Comparison of ENCODE assay signal across 13 mouse cellular contexts in genomic region chr7:61878095-61878494, GRCm38 (mm10).
DNase-seq lines count a peak whose midpoint lies in the region; ATAC-seq lines count a peak whose summit lies in the region.
"Had no signal": no experiment of that assay in that cellular context is flagged by ENCODE, and none has a peak within 500 bp of the region (broad histone marks: within the 10 kb centered on the region; RNA-seq: fewer than 3 reads in every experiment).

No protein-coding gene starts in this region.

- no peak overlapping the region for H3K4me2 ChIP-seq in neural tube, embryonic 12.5 days (replicated peaks)
- H3K4me2 ChIP-seq in hindbrain, embryonic 12.5 days (replicated peaks), result no peak overlapping the region
- peak overlapping the region; percentile 26; the same call in 1 of the 2 replicates for H3K4me2 ChIP-seq in midbrain, embryonic 16.5 days (ENCODE audit: low read length)
- H3K4me2 ChIP-seq: heart, embryonic 12.5 days; intestine, embryonic 15.5 days; liver, embryonic 15.5 days had no signal

- no peaks in the 10 kb centered on the region for H3K36me3 ChIP-seq in neural tube, embryonic 12.5 days
- H3K36me3 ChIP-seq in hindbrain, embryonic 12.5 days, result no peaks in the 10 kb centered on the region
- H3K36me3 ChIP-seq in midbrain, embryonic 16.5 days (ENCODE audit: control insufficient read depth, insufficient read depth, low read length), result no peaks in the 10 kb centered on the region
- H3K36me3 ChIP-seq: heart, embryonic 12.5 days; intestine, embryonic 15.5 days; liver, embryonic 15.5 days had no signal

- H3K27me3 ChIP-seq in neural tube, embryonic 12.5 days (replicated peaks), result no peaks in the 10 kb centered on the region
- H3K27me3 ChIP-seq in hindbrain, embryonic 12.5 days, result no peaks in the 10 kb centered on the region
- no peaks in the 10 kb centered on the region for H3K27me3 ChIP-seq in midbrain, embryonic 16.5 days (ENCODE audit: control insufficient read depth, insufficient read depth, low read depth, low read length)
- H3K27me3 ChIP-seq: heart, embryonic 12.5 days; intestine, embryonic 15.5 days; liver, embryonic 15.5 days had no signal

- H3K27ac ChIP-seq in neural tube, embryonic 12.5 days, result no peak overlapping the region
- 0 out of 2 replicates have a peak overlapping the region, but pooled peaks have one; percentile 85 for H3K27ac ChIP-seq in hindbrain, embryonic 12.5 days
- H3K27ac ChIP-seq in midbrain, embryonic 16.5 days (ENCODE audit: low read length), result peak overlapping the region; percentile 86
- H3K27ac ChIP-seq: intestine, embryonic 15.5 days; liver, embryonic 15.5 days had no signal

- H3K4me1 ChIP-seq in neural tube, embryonic 12.5 days, result no peaks in the 10 kb centered on the region
- H3K4me1 ChIP-seq in hindbrain, embryonic 12.5 days, result 0 out of 2 replicates have a peak, but pooled peaks cover 3% of the 10 kb centered on the region
- H3K4me1 ChIP-seq in midbrain, embryonic 16.5 days (ENCODE audit: control insufficient read depth, insufficient read depth, low read length), result peaks cover 6% of the 10 kb centered on the region; the same call in 1 of the 2 replicates
- H3K4me1 ChIP-seq: heart, embryonic 12.5 days; intestine, embryonic 15.5 days; liver, embryonic 15.5 days had no signal

- H3K4me3 ChIP-seq in neural tube, embryonic 12.5 days, result no peak overlapping the region
- H3K4me3 ChIP-seq in hindbrain, embryonic 12.5 days, result no peak overlapping the region
- no peak overlapping the region for H3K4me3 ChIP-seq in midbrain, embryonic 16.5 days (ENCODE audit: low read depth, low read length)
- H3K4me3 ChIP-seq: heart, embryonic 12.5 days; intestine, embryonic 15.5 days; liver, embryonic 15.5 days had no signal

- no peak for DNase-seq in neural tube, embryonic 10.5 days (ENCODE audit: extremely low spot score, low spot score)
- DNase-seq in spleen, postnatal 10 days (ENCODE audit: low spot score in 2 of 2), result no peak
- no peak for DNase-seq in embryo, embryonic 10 days (ENCODE audit: low spot score)
- no peak for DNase-seq in urinary bladder, adult 2 months (ENCODE audit: low spot score)
- DNase-seq: gastrocnemius, postnatal 36 days; thymus, postnatal 14 days had no signal

- WGBS in neural tube, embryonic 12.5 days, result 61% methylated on average over 2 of the region's 2 CpGs
- WGBS in hindbrain, embryonic 12.5 days, result 54% methylated on average over 2 of the region's 2 CpGs
- 38% methylated on average over 2 of the region's 2 CpGs for WGBS in midbrain, embryonic 16.5 days

- ATAC-seq in neural tube, embryonic 12.5 days (ENCODE audit: low FRiP score, low read depth), result peak; percentile 32
- peak; percentile 52 for ATAC-seq in hindbrain, embryonic 12.5 days (ENCODE audit: low FRiP score)
- ATAC-seq in midbrain, embryonic 16.5 days, result no peak
- ATAC-seq: lung, postnatal 0 days had no signal

- H3K9me3 ChIP-seq in neural tube, embryonic 12.5 days, result no peaks in the 10 kb centered on the region; the same call in 1 of the 2 replicates
- H3K9me3 ChIP-seq in hindbrain, embryonic 12.5 days (replicated peaks), result no peaks in the 10 kb centered on the region; the same call in 1 of the 2 replicates
- H3K9me3 ChIP-seq in midbrain, embryonic 16.5 days (replicated peaks; ENCODE audit: control insufficient read depth, low read length, poor library complexity, severe bottlenecking), result no peaks in the 10 kb centered on the region
- H3K9me3 ChIP-seq: intestine, embryonic 15.5 days; liver, embryonic 15.5 days had no signal

- H3K9ac ChIP-seq in neural tube, embryonic 12.5 days, result no peak overlapping the region
- H3K9ac ChIP-seq in hindbrain, embryonic 12.5 days, result no peak overlapping the region
- H3K9ac ChIP-seq in midbrain, embryonic 16.5 days (ENCODE audit: low read depth, low read length), result no peak overlapping the region
- H3K9ac ChIP-seq: heart, embryonic 12.5 days; intestine, embryonic 15.5 days; liver, embryonic 15.5 days had no signal
